Mouse (Mus musculus) left cerebral cortex, adult 2 months (tissue): ENCODE measurements around the gene 4931428F04Rik. TPM values are rescaled to one million over a fixed set of nuclear protein-coding genes. Genes with fewer than 3 reads are reported as not detected.
"Not testable (repeated sequence)": the region's sequence is repeated elsewhere in the genome, so short reads cannot be mapped to it uniquely, and the experiment has no call there.

Experiments
- DNase-seq, 2 experiments: peaks; one replicate each; pipeline ENCODE4 v3.0.0; 2021 to 2022; ENCODE audit warnings: low spot score in 2 of 2, mixed read lengths in 1 of 2; ENCODE audit errors: extremely low spot score in 1 of 2
- H3K27ac ChIP-seq: fragments of 200-600 bp; 2 replicates; pipeline ENCODE4 v1.8.1; 2022
- H3K4me3 ChIP-seq: fragments of 200-600 bp; 2 replicates; pipeline ENCODE4 v1.8.1; 2022
- CTCF ChIP-seq: fragments of 200-600 bp; IDR thresholded peaks from 2 replicates; pipeline ENCODE4 v1.8.1; 2022; ENCODE audit warnings: antibody characterized with exemption, mild to moderate bottlenecking, moderate library complexity
- intact Hi-C: fragments of 180-260 bp; cut with DNase I; formaldehyde crosslinking; loops from one replicate; pipeline ENCODE4 v1.15.1; 2025
- total RNA-seq, 2 experiments: library from RNA; stranded (reverse); gene quantifications; 2 replicates each; pipeline ENCODE4 v1.2.3; 2021

4931428F04Rik gene
- total RNA-seq, 2 experiments from 2014 or later, result 28.0 to 30.0 TPM

- Histone ChIP-seq H3K27ac (no peak overlapping the region), H3K4me3 (no peak overlapping the region)
- no peak for TF ChIP-seq CTCF
- intact Hi-C loops, result no loop called here
- DNase-seq, result no peak
These were observed 3.7 kb upstream of the 4931428F04Rik start for GRCm38 (mm10) chr8:105293405-105293804.

DNA sequence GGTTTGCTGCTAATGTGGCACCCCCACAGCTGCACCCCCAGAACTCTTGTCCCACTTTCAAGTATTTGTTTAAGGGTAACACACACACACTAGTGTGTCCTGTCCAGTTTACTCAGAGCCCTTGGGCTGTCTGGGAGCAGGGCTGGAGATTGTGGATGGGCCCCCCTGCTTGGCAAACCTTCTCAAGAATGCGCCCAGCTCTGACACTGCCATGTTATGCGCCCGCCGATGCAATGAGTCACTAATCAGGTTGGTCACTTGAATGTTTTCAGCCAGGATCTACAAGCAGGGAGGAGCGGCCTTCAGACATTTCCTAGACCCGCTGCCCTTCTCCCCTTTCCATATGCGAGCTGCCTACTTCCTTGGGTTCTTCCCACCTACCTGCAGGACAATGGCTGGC is 2.8 kb upstream of the 4931428F04Rik start:
- Histone ChIP-seq H3K4me3 (no peak overlapping the region), H3K27ac (no peak overlapping the region)
- TF ChIP-seq CTCF, result no peak
- intact Hi-C loops, result no loop called here
- no peak for DNase-seq

DNA sequence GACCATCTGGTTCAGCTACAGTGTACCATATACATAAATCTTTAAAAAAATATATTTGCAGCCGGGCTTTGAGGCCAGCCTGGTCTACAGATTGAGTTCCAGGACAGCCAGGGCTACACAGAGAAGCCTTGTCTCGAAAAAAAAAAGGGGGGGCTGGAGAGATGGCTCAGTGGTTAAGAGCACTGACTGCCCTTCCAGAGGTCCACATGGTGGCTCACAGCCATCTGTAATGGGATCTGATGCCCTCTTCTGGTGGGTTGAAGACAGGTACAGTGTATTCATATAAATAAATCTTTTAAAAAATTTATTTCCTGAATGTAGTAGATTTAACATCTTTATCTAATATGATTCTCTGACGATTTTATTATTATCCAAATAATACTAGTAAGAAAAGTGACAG is 2.1 kb upstream of the 4931428F04Rik start:
- intact Hi-C loops, result loop anchor here (2.0 kb wide), 1 partner anchor 637 kb away; no protein-coding TSS in a partner anchor
- TF ChIP-seq CTCF, result peak; percentile 45
- not testable (repeated sequence) for H3K4me3 ChIP-seq, DNase-seq, H3K27ac ChIP-seq

GRCm38 (mm10) chr8:105291364-105291763 is 1.7 kb upstream of the 4931428F04Rik start:
- H3K4me3 ChIP-seq, DNase-seq, H3K27ac ChIP-seq: not testable (repeated sequence)
- intact Hi-C loops, result loop anchor here (2.0 kb wide), 1 partner anchor 637 kb away; no protein-coding TSS in a partner anchor

GRCm38 (mm10) chr8:105290554-105291314 is 1.1 kb upstream of the 4931428F04Rik start:
- peak; percentile 76 to 79 for DNase-seq
- Histone ChIP-seq H3K4me3 (peak overlapping the region; percentile 61; the same call in 1 of the 2 replicates), H3K27ac (no peak overlapping the region)
- intact Hi-C loops, result loop anchor here (2.0 kb wide), 1 partner anchor 636 kb away; no protein-coding TSS in a partner anchor
- peak; percentile 89 for TF ChIP-seq CTCF

DNA sequence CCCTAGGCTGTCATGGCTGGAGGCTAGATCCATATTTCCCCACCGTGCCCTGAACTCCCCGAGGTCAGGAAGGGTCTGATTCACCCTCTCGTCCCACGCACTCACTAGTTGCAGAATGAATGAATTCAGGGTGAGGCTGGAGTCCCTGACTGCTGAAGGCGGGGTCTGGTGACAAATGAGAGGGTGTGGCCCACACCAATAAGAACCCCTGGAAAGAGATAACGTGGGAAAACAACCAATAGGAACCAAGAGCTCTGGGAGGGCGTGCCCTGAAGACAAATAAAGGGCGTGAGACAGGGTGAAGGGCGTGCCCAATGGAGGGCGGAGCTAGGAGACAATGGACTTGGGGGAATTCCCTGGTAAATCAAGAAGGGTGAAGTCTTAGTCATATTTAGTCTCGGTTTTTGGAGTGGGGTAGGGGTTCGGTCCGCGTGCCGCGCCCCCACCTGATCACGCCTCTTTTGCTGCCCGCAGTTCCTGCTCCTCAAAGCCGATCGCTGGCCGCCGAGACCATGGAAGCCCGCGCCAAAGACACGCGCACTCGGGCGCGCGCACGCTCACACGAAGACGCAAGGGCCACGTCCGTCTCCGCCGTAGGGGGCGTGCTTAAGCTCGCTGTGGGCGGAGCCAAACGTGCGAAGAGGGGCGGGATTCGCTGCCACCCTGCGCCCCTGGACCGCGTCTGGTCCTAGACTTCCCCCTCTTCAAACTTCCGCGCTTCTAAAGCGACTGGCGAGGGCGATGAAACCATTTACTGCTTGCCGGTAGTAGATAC is 519 bp downstream of the 4931428F04Rik start:
- intact Hi-C loops, result no loop called here
- peak overlapping the region; percentile 61 for H3K4me3 ChIP-seq
- TF ChIP-seq CTCF, result no peak; the same call in none of the 2 replicates

DNA sequence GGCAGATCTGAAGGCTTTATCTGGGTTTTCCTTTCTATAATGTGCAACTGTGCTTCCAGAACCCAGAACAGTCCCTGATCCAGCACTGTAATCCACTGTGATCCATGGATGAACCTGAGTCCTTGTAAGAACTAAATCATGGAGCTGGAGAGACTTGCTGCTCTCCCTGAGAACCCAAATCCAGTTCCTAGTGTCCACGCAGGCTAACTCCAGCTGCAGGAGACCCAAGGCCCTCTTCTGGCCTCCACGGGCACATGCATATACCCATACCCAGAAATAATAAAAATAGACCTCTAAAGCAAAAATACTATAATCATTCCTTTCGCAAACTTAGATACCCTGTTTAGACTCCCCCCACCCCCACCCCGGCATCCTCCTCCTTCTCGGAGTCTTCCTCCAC is 1.4 kb downstream of the 4931428F04Rik start:
- TF ChIP-seq CTCF, result no peak
- Histone ChIP-seq H3K27ac (no peak overlapping the region), H3K4me3 (peak overlapping the region; percentile 61)
- intact Hi-C loops, result no loop called here
- no peak for DNase-seq

More for the DNA sequence above, 519 bp downstream of the 4931428F04Rik start:
- DNase-seq, result peak; percentile 94 to 95
- peak overlapping the region; percentile 86 for H3K27ac ChIP-seq

GRCm38 (mm10) chr8:105286907-105287306 is 2.8 kb downstream of the 4931428F04Rik start:
- no peak for DNase-seq
- TF ChIP-seq CTCF, result no peak; the same call in 1 of the 2 replicates
- intact Hi-C loops, result no loop called here
- H3K4me3 ChIP-seq, result no peak overlapping the region
- H3K27ac ChIP-seq, result no peak overlapping the region

DNA sequence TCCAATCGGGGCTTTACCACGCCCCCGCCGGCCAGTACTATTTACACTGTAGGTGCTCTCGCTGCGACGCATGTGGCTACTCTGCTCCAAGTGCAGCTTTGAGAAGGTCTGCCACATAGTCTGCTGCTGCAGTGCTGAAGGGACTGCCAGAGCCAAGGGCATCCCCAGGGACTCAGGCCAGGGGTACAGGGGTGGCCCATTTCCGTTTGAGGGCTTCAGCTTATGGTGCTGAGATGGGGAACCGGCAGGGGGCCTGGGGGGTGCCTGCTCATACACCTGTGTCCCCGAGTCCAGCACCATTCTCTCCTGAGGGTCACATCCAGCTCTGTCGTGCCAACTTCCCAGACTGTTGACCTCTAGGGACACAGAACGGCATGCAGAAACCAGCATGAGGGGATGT is 4.2 kb downstream of the 4931428F04Rik start:
- intact Hi-C loops, result no loop called here
- H3K27ac ChIP-seq, result no peak overlapping the region
- H3K4me3 ChIP-seq, result no peak overlapping the region
- DNase-seq, result no peak
- no peak for TF ChIP-seq CTCF

- peak; percentile 63 for TF ChIP-seq CTCF
- Histone ChIP-seq H3K27ac (no peak overlapping the region), H3K4me3 (no peak overlapping the region)
- intact Hi-C loops, result no loop called here
- no peak for DNase-seq
These were observed 6.6 kb downstream of the 4931428F04Rik start for GRCm38 (mm10) chr8:105283074-105283473.

- no peak overlapping the region for H3K27ac ChIP-seq
- H3K4me3 ChIP-seq, result no peak overlapping the region
- no peak for DNase-seq
- TF ChIP-seq CTCF, result no peak
- intact Hi-C loops, result no loop called here
These were observed 7.4 kb downstream of the 4931428F04Rik start for GRCm38 (mm10) chr8:105282239-105282638.

GRCm38 (mm10) chr8:105281821-105282220 is 7.8 kb downstream of the 4931428F04Rik start:
- no peak for TF ChIP-seq CTCF

More at GRCm38 (mm10) chr8:105281821-105282220, 7.8 kb downstream of the 4931428F04Rik start:
- Histone ChIP-seq H3K4me3 (no peak overlapping the region), H3K27ac (no peak overlapping the region)
- intact Hi-C loops, result no loop called here
- DNase-seq, result no peak
